Mouse (Mus musculus): ENCODE results near the gene Nos3. TPM values are rescaled to one million over a fixed set of nuclear protein-coding genes. Genes with fewer than 3 reads are reported as not detected.

Gene Nos3
- polyA plus RNA-seq, 1 experiment, result 0.02 TPM

DNA sequence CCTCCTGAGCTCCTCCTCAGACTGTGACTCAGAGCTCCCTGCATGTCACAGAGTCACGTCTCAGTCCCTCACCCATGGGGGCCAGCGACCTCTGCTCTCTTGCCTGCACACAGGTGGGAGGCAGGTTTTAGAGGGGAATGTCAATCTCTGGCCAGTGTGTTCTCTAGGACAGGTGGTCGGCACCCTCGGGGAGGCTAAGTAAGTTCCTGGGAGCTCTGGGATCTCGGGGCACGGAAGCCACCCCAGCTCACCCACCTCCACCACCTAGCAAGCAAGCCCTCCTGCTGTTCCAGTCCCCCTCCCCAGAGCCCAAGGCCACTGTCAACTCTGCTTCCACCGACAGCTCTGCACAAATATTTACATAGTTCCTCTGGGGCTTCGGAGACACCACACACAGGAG is 21.6 kb upstream of the Nos3 start:
- TF ChIP-seq GATA1 (IDR thresholded peaks at IDR 0.05; ENCODE audit: low read length) (no peak), TAL1 (IDR thresholded peaks at IDR 0.05; ENCODE audit: low read length) (no peak)
- H3K36me3 ChIP-seq (ENCODE audit: control insufficient read depth), result no peaks in the 10 kb centered on the region
- peaks cover 15% of the 10 kb centered on the region for H3K4me1 ChIP-seq (ENCODE audit: control insufficient read depth)
- no peaks in the 10 kb centered on the region for H3K9me3 ChIP-seq (ENCODE audit: control insufficient read depth, low read length)
- no peak overlapping the region for H3K4me3 ChIP-seq (replicated peaks)
- H3K27me3 ChIP-seq (ENCODE audit: control insufficient read depth), result peaks cover 19% of the 10 kb centered on the region

GRCm38 (mm10) chr5:24343379-24343778 is 21.2 kb upstream of the Nos3 start:
- Histone ChIP-seq H3K9me3 (ENCODE audit: control insufficient read depth, low read length) (no peaks in the 10 kb centered on the region), H3K4me3 (replicated peaks) (no peak overlapping the region), H3K27me3 (ENCODE audit: control insufficient read depth) (peaks cover 23% of the 10 kb centered on the region), H3K4me1 (ENCODE audit: control insufficient read depth) (peaks cover 19% of the 10 kb centered on the region), H3K36me3 (ENCODE audit: control insufficient read depth) (no peaks in the 10 kb centered on the region)
- TF ChIP-seq TAL1 (IDR thresholded peaks at IDR 0.05; ENCODE audit: low read length), result no peak
- TF ChIP-seq GATA1 (IDR thresholded peaks at IDR 0.05; ENCODE audit: low read length), result no peak

- TF ChIP-seq TAL1 (IDR thresholded peaks at IDR 0.05; ENCODE audit: low read length), result no peak
- no peak for TF ChIP-seq GATA1 (IDR thresholded peaks at IDR 0.05; ENCODE audit: low read length)
- Histone ChIP-seq H3K9me3 (ENCODE audit: control insufficient read depth, low read length) (no peaks in the 10 kb centered on the region), H3K27me3 (ENCODE audit: control insufficient read depth) (peaks cover 29% of the 10 kb centered on the region), H3K36me3 (ENCODE audit: control insufficient read depth) (no peaks in the 10 kb centered on the region), H3K4me1 (ENCODE audit: control insufficient read depth) (peaks cover 24% of the 10 kb centered on the region), H3K4me3 (replicated peaks) (no peak overlapping the region)
These were observed 20.6 kb upstream of the Nos3 start for GRCm38 (mm10) chr5:24343977-24344436.

DNA sequence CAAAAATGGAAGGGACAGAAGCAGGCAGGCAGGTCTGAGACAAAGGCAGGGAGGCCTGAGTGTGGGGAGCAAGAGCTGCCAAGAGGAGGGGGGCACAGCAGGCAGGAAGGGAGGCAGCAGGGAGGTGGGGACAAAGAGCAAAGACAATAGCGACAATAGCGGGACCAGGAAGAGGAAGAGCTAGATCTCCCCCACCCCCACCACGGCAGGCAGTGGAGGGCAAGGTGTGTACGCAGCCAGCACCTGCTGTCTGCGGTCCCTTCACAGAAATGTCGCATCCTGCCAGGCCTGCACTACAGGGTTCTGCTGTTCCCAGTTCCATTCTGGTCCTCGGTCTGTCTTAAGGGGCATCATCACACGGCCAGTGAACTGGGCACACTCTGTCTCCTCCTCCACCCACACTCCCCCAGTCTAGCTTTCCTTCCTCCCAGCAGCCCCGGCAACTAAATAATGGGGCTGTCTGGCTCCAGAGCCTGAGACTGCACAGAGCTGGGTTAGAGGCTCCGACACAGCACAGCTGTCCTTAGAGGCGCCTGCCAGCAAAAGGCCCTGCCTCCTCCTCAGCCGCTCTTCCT is 20.0 kb upstream of the Nos3 start:
- H3K4me1 ChIP-seq (ENCODE audit: control insufficient read depth), result peaks cover 24% of the 10 kb centered on the region

DNA sequence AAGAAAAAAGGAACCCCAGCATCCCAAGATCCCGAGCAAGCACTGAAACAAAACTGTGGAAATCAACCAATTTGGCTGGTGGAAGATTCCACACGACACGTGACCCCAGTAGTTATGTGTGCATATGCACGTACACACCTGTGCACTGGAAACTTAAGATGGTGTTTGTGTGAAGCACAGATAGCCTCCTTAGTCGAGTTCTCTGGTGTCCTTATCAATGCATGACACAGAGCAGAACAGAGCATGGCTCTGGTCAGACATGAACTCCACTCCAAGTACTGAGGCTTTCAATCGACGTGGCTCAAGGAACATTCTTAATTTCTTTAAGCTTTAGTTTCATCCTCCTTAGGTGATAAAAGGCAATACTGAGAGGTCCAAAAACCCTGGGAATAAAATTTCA is 18.3 kb upstream of the Nos3 start:
- Histone ChIP-seq H3K9me3 (ENCODE audit: control insufficient read depth, low read length) (no peaks in the 10 kb centered on the region), H3K36me3 (ENCODE audit: control insufficient read depth) (no peaks in the 10 kb centered on the region), H3K27me3 (ENCODE audit: control insufficient read depth) (peaks cover 52% of the 10 kb centered on the region), H3K4me1 (ENCODE audit: control insufficient read depth) (peaks cover 24% of the 10 kb centered on the region), H3K4me3 (replicated peaks) (no peak overlapping the region)
- TF ChIP-seq GATA1 (IDR thresholded peaks at IDR 0.05; ENCODE audit: low read length) (no peak), TAL1 (IDR thresholded peaks at IDR 0.05; ENCODE audit: low read length) (no peak)

More for the DNA sequence above, 20.0 kb upstream of the Nos3 start:
- Histone ChIP-seq H3K9me3 (ENCODE audit: control insufficient read depth, low read length) (no peaks in the 10 kb centered on the region), H3K4me3 (replicated peaks) (no peak overlapping the region), H3K36me3 (ENCODE audit: control insufficient read depth) (no peaks in the 10 kb centered on the region), H3K27me3 (ENCODE audit: control insufficient read depth) (peaks cover 35% of the 10 kb centered on the region)
- no peak for TF ChIP-seq TAL1 (IDR thresholded peaks at IDR 0.05; ENCODE audit: low read length)

- Histone ChIP-seq H3K27me3 (ENCODE audit: control insufficient read depth) (peaks cover 62% of the 10 kb centered on the region), H3K4me1 (ENCODE audit: control insufficient read depth) (peaks cover 27% of the 10 kb centered on the region), H3K4me3 (replicated peaks) (no peak overlapping the region), H3K9me3 (ENCODE audit: control insufficient read depth, low read length) (no peaks in the 10 kb centered on the region), H3K36me3 (ENCODE audit: control insufficient read depth) (no peaks in the 10 kb centered on the region)
- TF ChIP-seq TAL1 (IDR thresholded peaks at IDR 0.05; ENCODE audit: low read length) (no peak), GATA1 (IDR thresholded peaks at IDR 0.05; ENCODE audit: low read length) (no peak)
These were observed 17.3 kb upstream of the Nos3 start for GRCm38 (mm10) chr5:24347186-24347875.

- Histone ChIP-seq H3K9me3 (ENCODE audit: control insufficient read depth, low read length) (no peaks in the 10 kb centered on the region), H3K4me3 (replicated peaks) (peak overlapping the region; percentile 46), H3K27me3 (ENCODE audit: control insufficient read depth) (peaks cover 70% of the 10 kb centered on the region), H3K4me1 (ENCODE audit: control insufficient read depth) (peaks cover 26% of the 10 kb centered on the region), H3K36me3 (ENCODE audit: control insufficient read depth) (no peaks in the 10 kb centered on the region)
- TF ChIP-seq GATA1 (IDR thresholded peaks at IDR 0.05; ENCODE audit: low read length) (no peak), TAL1 (IDR thresholded peaks at IDR 0.05; ENCODE audit: low read length) (no peak)
These were observed 16.5 kb upstream of the Nos3 start for GRCm38 (mm10) chr5:24348128-24348527.

GRCm38 (mm10) chr5:24348546-24348945 is 16.1 kb upstream of the Nos3 start:
- H3K4me3 ChIP-seq (replicated peaks), result peak overlapping the region; percentile 46
- H3K4me1 ChIP-seq (ENCODE audit: control insufficient read depth), result peaks cover 24% of the 10 kb centered on the region
- H3K27me3 ChIP-seq (ENCODE audit: control insufficient read depth), result peaks cover 75% of the 10 kb centered on the region
- TF ChIP-seq TAL1 (IDR thresholded peaks at IDR 0.05; ENCODE audit: low read length), result no peak
- no peak for TF ChIP-seq GATA1 (IDR thresholded peaks at IDR 0.05; ENCODE audit: low read length)
- H3K36me3 ChIP-seq (ENCODE audit: control insufficient read depth), result no peaks in the 10 kb centered on the region
- no peaks in the 10 kb centered on the region for H3K9me3 ChIP-seq (ENCODE audit: control insufficient read depth, low read length)

DNA sequence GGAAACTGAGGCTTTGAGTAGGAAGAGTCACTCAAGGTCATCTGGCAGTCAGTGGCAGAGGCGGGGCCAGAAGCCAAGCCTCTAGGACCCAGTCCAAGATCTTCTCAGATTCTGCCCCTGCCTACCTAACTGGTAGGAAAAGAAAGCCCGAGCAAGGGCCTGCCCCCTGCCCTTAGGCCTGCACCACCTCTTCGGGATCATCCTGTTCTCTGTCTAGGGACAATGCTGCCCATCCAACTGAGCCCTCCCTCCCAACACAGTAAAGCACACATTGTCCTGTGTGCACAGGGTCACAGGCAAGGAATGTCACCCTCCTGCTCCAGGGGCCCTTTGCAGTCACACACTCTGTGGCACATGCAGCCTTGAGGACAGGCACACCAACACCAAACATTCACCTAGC is 14.5 kb upstream of the Nos3 start:
- H3K9me3 ChIP-seq (ENCODE audit: control insufficient read depth, low read length), result no peaks in the 10 kb centered on the region
- no peaks in the 10 kb centered on the region for H3K36me3 ChIP-seq (ENCODE audit: control insufficient read depth)
- H3K4me3 ChIP-seq (replicated peaks), result no peak overlapping the region
- H3K4me1 ChIP-seq (ENCODE audit: control insufficient read depth), result peaks cover 15% of the 10 kb centered on the region
- TF ChIP-seq GATA1 (IDR thresholded peaks at IDR 0.05; ENCODE audit: low read length) (no peak), TAL1 (IDR thresholded peaks at IDR 0.05; ENCODE audit: low read length) (no peak)
- peaks cover 83% of the 10 kb centered on the region for H3K27me3 ChIP-seq (ENCODE audit: control insufficient read depth)

Data from erythroblast, embryonic 14.5 days (primary cell).